Mouse (Mus musculus) fibroblast of lung, adult 2 months (primary cell): ENCODE data around the gene Suds3.

Source experiments
- DNase-seq: peaks from one replicate; pipeline ENCODE4 v3.0.0-alpha.2; 2011; ENCODE audit warnings: low read depth

Gene Suds3

DNA sequence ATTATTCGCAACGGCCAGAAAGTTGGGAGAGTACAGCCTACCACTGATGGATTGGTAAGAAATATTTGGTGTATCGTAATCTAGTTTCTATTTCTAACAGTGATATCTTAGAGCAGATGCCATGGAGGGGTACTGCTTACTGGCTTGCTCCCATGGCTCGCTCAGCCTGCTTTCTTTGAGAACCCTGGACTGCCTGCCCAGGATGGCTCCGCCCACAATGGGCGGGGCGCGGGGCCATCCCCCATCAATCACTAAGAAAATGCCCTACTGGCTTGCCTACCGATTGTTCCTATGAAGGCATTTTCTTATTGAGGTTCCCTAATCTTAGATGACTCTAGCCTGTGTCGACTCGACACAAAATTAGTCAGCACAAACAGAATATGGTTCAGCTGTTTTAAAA, 73.3 kb downstream of the Suds3 start:
- no peak for DNase-seq
